Mouse (Mus musculus) granulocyte monocyte progenitor cell, adult 5-6 weeks (primary cell): ENCODE measurements around the gene Panx3. TPM values are rescaled to one million over a fixed set of nuclear protein-coding genes. Genes with fewer than 3 reads are reported as not detected.

Source experiments
- total RNA-seq, 2 experiments: library from RNA; stranded (forward) in 1 of 2; stranded (reverse) in 1 of 2; fragments of 200-712, 200-1000 nt in 1 of 2; fragments of >200 nt in 1 of 2; fragmentation: Nextera tagmentation in 1 of 2; gene quantifications; 2 replicates each; pipeline ENCODE4 v1.2.3; 2014 to 2017

Gene Panx3
- total RNA-seq, 2 experiments from 2014 or later: not detected

Other genes starting within 250 kb of the Panx3 start
- gene Robo3, start 236.0 kb downstream of the Panx3 start, total RNA-seq (2014; fragmentation: Nextera tagmentation): 0.95 TPM in 1 of 2 replicates, not detected in the other
- 0.13 and 2.2 TPM in 2 replicates for gene Robo3, start 236.0 kb downstream of the Panx3 start, total RNA-seq (2017)
- 24.7 and 30.4 TPM in 2 replicates for gene Msantd2, start 179.9 kb downstream of the Panx3 start, total RNA-seq (2014; fragmentation: Nextera tagmentation)
- gene Msantd2, start 179.9 kb downstream of the Panx3 start, total RNA-seq (2017): 20.6 and 31.1 TPM in 2 replicates
- not detected in 2 replicates for gene Esam, start 141.2 kb downstream of the Panx3 start, total RNA-seq (2014; fragmentation: Nextera tagmentation)
- not detected in 2 replicates for gene Esam, start 141.2 kb downstream of the Panx3 start, total RNA-seq (2017)
- gene Vsig2, start 130.0 kb downstream of the Panx3 start, total RNA-seq (2014; fragmentation: Nextera tagmentation): 3.1 TPM in 1 of 2 replicates, not detected in the other
- not detected in 2 replicates for gene Vsig2, start 130.0 kb downstream of the Panx3 start, total RNA-seq (2017)
- 4.3 and 12.5 TPM in 2 replicates for gene Nrgn, start 116.3 kb downstream of the Panx3 start, total RNA-seq (2014; fragmentation: Nextera tagmentation)
- 1.2 and 1.9 TPM in 2 replicates for gene Nrgn, start 116.3 kb downstream of the Panx3 start, total RNA-seq (2017)
- gene Siae, start 113.5 kb downstream of the Panx3 start, total RNA-seq (2014; fragmentation: Nextera tagmentation): 11.0 and 16.9 TPM in 2 replicates
- 10.3 and 10.8 TPM in 2 replicates for gene Siae, start 113.5 kb downstream of the Panx3 start, total RNA-seq (2017)
- 1.3 and 2.4 TPM in 2 replicates for gene Spa17, start 55.5 kb downstream of the Panx3 start, total RNA-seq (2014; fragmentation: Nextera tagmentation)
- 1.2 and 2.2 TPM in 2 replicates for gene Spa17, start 55.5 kb downstream of the Panx3 start, total RNA-seq (2017)
- gene Tbrg1, start 11.9 kb downstream of the Panx3 start, total RNA-seq (2014; fragmentation: Nextera tagmentation): 21.5 and 29.7 TPM in 2 replicates
- gene Tbrg1, start 11.9 kb downstream of the Panx3 start, total RNA-seq (2017): 33.3 and 33.7 TPM in 2 replicates
- not detected in 2 replicates for gene Olfr160, start 47.0 kb upstream of the Panx3 start, total RNA-seq (2014; fragmentation: Nextera tagmentation)
- not detected in 2 replicates for gene Olfr160, start 47.0 kb upstream of the Panx3 start, total RNA-seq (2017)
- gene Olfr874, start 75.9 kb upstream of the Panx3 start, total RNA-seq (2014; fragmentation: Nextera tagmentation): not detected in 2 replicates
- gene Olfr874, start 75.9 kb upstream of the Panx3 start, total RNA-seq (2017): not detected in 2 replicates
- gene Olfr875, start 102.6 kb upstream of the Panx3 start, total RNA-seq (2014; fragmentation: Nextera tagmentation): not detected in 2 replicates
- gene Olfr875, start 102.6 kb upstream of the Panx3 start, total RNA-seq (2017): not detected in 2 replicates
- gene Olfr876, start 133.8 kb upstream of the Panx3 start, total RNA-seq (2014; fragmentation: Nextera tagmentation): not detected in 2 replicates
- not detected in 2 replicates for gene Olfr876, start 133.8 kb upstream of the Panx3 start, total RNA-seq (2017)
- not detected in 2 replicates for gene Olfr877, start 185.0 kb upstream of the Panx3 start, total RNA-seq (2014; fragmentation: Nextera tagmentation)
- gene Olfr877, start 185.0 kb upstream of the Panx3 start, total RNA-seq (2017): not detected in 2 replicates
- not detected in 2 replicates for gene Olfr145, start 227.5 kb upstream of the Panx3 start, total RNA-seq (2014; fragmentation: Nextera tagmentation)
- gene Olfr145, start 227.5 kb upstream of the Panx3 start, total RNA-seq (2017): not detected in 2 replicates
- gene Olfr878, start 248.6 kb upstream of the Panx3 start, total RNA-seq (2014; fragmentation: Nextera tagmentation): not detected in 2 replicates
- gene Olfr878, start 248.6 kb upstream of the Panx3 start, total RNA-seq (2017): not detected in 2 replicates